Mouse (Mus musculus) forebrain, postnatal 0 days (tissue): ENCODE data around the gene Lsm10. TPM values are rescaled to one million over a fixed set of nuclear protein-coding genes. Genes with fewer than 3 reads are reported as not detected.
A peak's percentile ranks its signal among the peaks of the same experiment; 100 is the strongest.

Experiments
- ATAC-seq: fragments of 200-750 bp; cut with Nextera tagmentation; 2 replicates; pipeline ENCODE4 v1.8.0; 2017; ENCODE audit warnings: mild to moderate bottlenecking, moderate library complexity
- DNase-seq: peaks from one replicate; pipeline ENCODE4 v3.0.0-alpha.2; 2015
- H3K27ac ChIP-seq: fragments of 300-500 bp; sonication (generic); 2 replicates; pipeline ENCODE4 v1.5.1; 2014; ENCODE audit warnings: low read depth, mild to moderate bottlenecking, antibody characterized with exemption, low read length, moderate library complexity, mixed read lengths
- H3K27me3 ChIP-seq: fragments of 300-500 bp; sonication (generic); 2 replicates; pipeline ENCODE4 v1.6.1; 2014; ENCODE audit warnings: mild to moderate bottlenecking, low read length, mixed read lengths; ENCODE audit not compliant: insufficient read depth
- H3K36me3 ChIP-seq: fragments of 300-500 bp; sonication (generic); 2 replicates; pipeline ENCODE4 v1.6.1; 2014; ENCODE audit warnings: mild to moderate bottlenecking, moderate library complexity; ENCODE audit not compliant: insufficient read depth
- H3K4me1 ChIP-seq: fragments of 300-500 bp; sonication (generic); 2 replicates; pipeline ENCODE4 v1.6.1; 2014; ENCODE audit warnings: antibody characterized with exemption; ENCODE audit not compliant: insufficient read depth
- H3K4me2 ChIP-seq: fragments of 300-500 bp; sonication (generic); 2 replicates; pipeline ENCODE4 v1.6.1; 2014; ENCODE audit warnings: low read depth, mild to moderate bottlenecking, moderate library complexity
- H3K4me3 ChIP-seq: fragments of 300-500 bp; sonication (generic); 2 replicates; pipeline ENCODE4 v1.5.1; 2014; ENCODE audit warnings: low read depth, low read length, mixed read lengths
- H3K9ac ChIP-seq: fragments of 300-500 bp; sonication (generic); 2 replicates; pipeline ENCODE4 v1.6.1; 2014; ENCODE audit warnings: mild to moderate bottlenecking
- H3K9me3 ChIP-seq: fragments of 300-500 bp; sonication (generic); 2 replicates; pipeline ENCODE4 v1.6.1; 2016; ENCODE audit warnings: low read length
- CTCF ChIP-seq: sonication (generic); IDR thresholded peaks from 2 replicates; pipeline ENCODE4 v1.5.1; 2016; ENCODE audit warnings: antibody characterized with exemption, control low read depth, low read depth
- WGBS: fragments of 180-500 bp; shearing (Covaris S2); extraction: QIAGEN DNeasy Blood & Tissue Kit; methylation state at CpG from one replicate; pipeline ENCODE4 v1.1.7; 2014; 5-methylcytosine and 5-hydroxymethylcytosine counted together
- polyA plus RNA-seq: library from polyadenylated mRNA; unstranded; fragments of >200 nt; fragmentation: Nextera tagmentation; extraction: Ambion mirVana; gene quantifications from 2 replicates; pipeline ENCODE4 v1.2.1, GENCODE M21; 2015
- total RNA-seq: library from RNA; depleted of rRNA; stranded (reverse); fragments of >200 nt; gene quantifications from 2 replicates; pipeline ENCODE4 v1.2.3, GENCODE M21; 2014; rRNA removed

The Lsm10 gene
- total and polyA plus RNA-seq, 2 experiments from 2014 or later, result 37.1 to 59.5 TPM

DNA sequence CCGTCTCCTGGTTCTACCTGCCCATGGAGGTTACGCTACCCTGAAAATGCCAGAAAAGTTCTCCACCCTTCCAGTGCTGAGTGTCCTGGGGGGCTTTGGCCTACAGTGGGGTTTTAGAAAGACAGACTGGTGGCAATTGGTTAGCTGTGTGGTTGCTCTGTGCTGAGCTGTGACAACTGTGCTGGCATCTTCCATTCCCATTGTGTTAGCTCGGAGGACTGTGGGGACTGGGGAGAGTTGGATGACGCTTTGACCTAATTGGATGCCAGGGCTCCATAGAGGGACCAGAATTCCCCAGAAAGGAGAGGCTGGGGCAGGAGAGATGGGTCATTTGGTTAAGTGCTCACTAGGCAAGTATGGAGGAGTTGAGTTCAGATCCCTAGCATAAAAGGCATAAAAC is 37.8 kb downstream of the Lsm10 start:
- H3K9ac ChIP-seq, result no peak overlapping the region
- ATAC-seq (no peak), DNase-seq (no peak)
- H3K36me3 ChIP-seq, result peaks cover 53% of the 10 kb centered on the region
- no peak overlapping the region for H3K4me3 ChIP-seq
- H3K27me3 ChIP-seq, result no peaks in the 10 kb centered on the region
- TF ChIP-seq CTCF, result no peak
- H3K9me3 ChIP-seq, result no peaks in the 10 kb centered on the region
- H3K4me2 ChIP-seq, result no peak overlapping the region
- no peak overlapping the region for H3K27ac ChIP-seq
- 90% methylated on average over 4 of the region's 4 CpGs for WGBS
- H3K4me1 ChIP-seq, result peaks cover 3% of the 10 kb centered on the region; the same call in 1 of the 2 replicates

GRCm38 (mm10) chr4:126134639-126135038 is 38.2 kb downstream of the Lsm10 start:
- DNase-seq, result no peak
- H3K9me3 ChIP-seq, result no peaks in the 10 kb centered on the region
- no peak for TF ChIP-seq CTCF
- no peak overlapping the region for H3K4me2 ChIP-seq
- no peak overlapping the region for H3K9ac ChIP-seq
- peaks cover 54% of the 10 kb centered on the region for H3K36me3 ChIP-seq
- no peaks in the 10 kb centered on the region for H3K27me3 ChIP-seq
- ATAC-seq, result no peak
- H3K27ac ChIP-seq, result no peak overlapping the region
- no peak overlapping the region for H3K4me3 ChIP-seq
- H3K4me1 ChIP-seq, result peaks cover 3% of the 10 kb centered on the region; the same call in 1 of the 2 replicates
- WGBS, result 77% methylated on average over 4 of the region's 4 CpGs

DNA sequence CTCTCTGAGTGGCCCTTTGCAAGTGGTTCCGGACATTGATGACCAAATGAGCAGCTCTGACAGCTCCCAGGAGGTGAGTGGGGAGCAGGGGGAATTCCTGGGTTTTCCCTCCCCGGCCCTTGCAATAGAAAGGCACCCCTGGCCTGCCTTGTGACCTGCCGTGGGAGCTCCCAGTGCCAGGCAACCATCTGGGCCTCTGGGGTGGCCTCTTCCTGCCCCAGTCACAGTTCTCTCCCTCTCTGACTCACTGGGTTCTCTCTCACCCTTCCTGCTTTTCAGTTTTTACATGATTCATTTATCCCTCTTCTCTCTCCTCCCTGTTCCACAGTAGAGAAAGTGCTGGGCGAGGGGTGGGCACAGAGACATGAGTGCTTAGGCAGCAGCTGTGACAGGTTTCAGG is 41.4 kb downstream of the Lsm10 start:
- H3K4me3 ChIP-seq, result no peak overlapping the region
- no peaks in the 10 kb centered on the region for H3K27me3 ChIP-seq
- ATAC-seq, result no peak
- H3K4me1 ChIP-seq, result no peaks in the 10 kb centered on the region
- TF ChIP-seq CTCF, result no peak
- WGBS, result 88% methylated on average over 4 of the region's 4 CpGs
- H3K27ac ChIP-seq, result no peak overlapping the region
- no peaks in the 10 kb centered on the region for H3K9me3 ChIP-seq
- no peak overlapping the region for H3K9ac ChIP-seq
- H3K36me3 ChIP-seq, result peaks cover 45% of the 10 kb centered on the region
- DNase-seq, result no peak
- no peak overlapping the region for H3K4me2 ChIP-seq

DNA sequence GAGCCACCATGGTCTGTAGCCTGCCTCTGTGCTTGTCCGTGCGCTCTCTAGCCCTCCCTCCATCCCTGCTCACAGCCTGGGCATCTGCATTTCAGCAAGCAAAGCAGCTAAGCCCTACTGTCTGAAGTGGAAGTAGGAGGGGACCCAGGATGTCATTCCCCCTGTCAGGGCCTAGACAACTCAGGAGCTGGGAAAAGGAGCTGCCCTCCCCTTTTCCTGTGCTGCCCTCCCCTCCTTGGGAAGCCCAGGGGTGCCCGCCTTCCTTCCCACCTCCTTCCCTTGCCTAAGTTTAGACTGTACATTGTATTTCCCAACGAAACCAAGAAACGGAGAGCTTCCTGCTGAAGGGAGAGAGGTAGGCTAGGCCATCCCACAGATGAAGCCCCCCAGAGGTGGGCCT is 44.6 kb downstream of the Lsm10 start:
- 85% methylated on average over 5 of the region's 5 CpGs for WGBS
- TF ChIP-seq CTCF, result no peak
- Histone ChIP-seq H3K36me3 (peaks cover 35% of the 10 kb centered on the region), H3K4me1 (no peaks in the 10 kb centered on the region), H3K27ac (no peak overlapping the region), H3K9me3 (no peaks in the 10 kb centered on the region), H3K9ac (no peak overlapping the region), H3K4me2 (no peak overlapping the region), H3K4me3 (no peak overlapping the region), H3K27me3 (no peaks in the 10 kb centered on the region)
- ATAC-seq (no peak), DNase-seq (no peak)

DNA sequence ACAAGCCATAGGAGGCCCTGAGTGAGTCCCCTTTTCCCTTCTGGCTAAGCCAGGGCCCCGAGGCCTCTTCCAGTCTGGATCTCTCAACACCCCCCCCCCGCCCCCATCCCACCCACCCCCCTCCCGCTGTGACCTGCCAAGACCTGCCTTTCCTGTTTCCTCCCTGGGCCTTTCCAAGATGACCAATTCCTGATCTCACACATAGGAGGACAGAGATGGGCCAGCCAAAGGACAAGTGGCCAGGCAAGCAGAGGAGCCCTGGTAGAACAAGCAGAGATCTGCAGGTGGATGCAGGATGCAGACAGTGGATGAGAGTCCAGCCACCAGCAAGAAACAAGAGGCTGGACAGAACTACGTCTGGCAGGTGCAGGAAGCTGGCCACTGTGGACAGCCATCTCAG is 49.0 kb downstream of the Lsm10 start:
- ATAC-seq (no peak), DNase-seq (no peak)
- no peak for TF ChIP-seq CTCF
- no peak overlapping the region for H3K9ac ChIP-seq
- H3K4me2 ChIP-seq, result no peak overlapping the region
- no peaks in the 10 kb centered on the region for H3K36me3 ChIP-seq
- no peak overlapping the region for H3K4me3 ChIP-seq
- H3K27me3 ChIP-seq, result peaks cover 28% of the 10 kb centered on the region
- H3K9me3 ChIP-seq, result no peaks in the 10 kb centered on the region
- peaks cover 2% of the 10 kb centered on the region; the same call in 1 of the 2 replicates for H3K4me1 ChIP-seq
- 52% methylated on average over 4 of the region's 4 CpGs for WGBS
- no peak overlapping the region for H3K27ac ChIP-seq

- TF ChIP-seq CTCF, result no peak
- ATAC-seq (no peak), DNase-seq (no peak)
- Histone ChIP-seq H3K4me3 (no peak overlapping the region), H3K9me3 (no peaks in the 10 kb centered on the region), H3K4me2 (no peak overlapping the region), H3K27me3 (peaks cover 30% of the 10 kb centered on the region), H3K27ac (no peak overlapping the region), H3K9ac (no peak overlapping the region), H3K4me1 (peaks cover 2% of the 10 kb centered on the region; the same call in 1 of the 2 replicates), H3K36me3 (no peaks in the 10 kb centered on the region)
- 58% methylated on average over 9 of the region's 9 CpGs for WGBS
Observed at GRCm38 (mm10) chr4:126146974-126147532, 50.6 kb downstream of the Lsm10 start.

- Histone ChIP-seq H3K27me3 (peaks cover 30% of the 10 kb centered on the region), H3K36me3 (no peaks in the 10 kb centered on the region), H3K4me3 (peak within 1 kb of the TSS; percentile 46), H3K4me2 (peak within 1 kb of the TSS; percentile 77), H3K27ac (no peak within 1 kb of the TSS), H3K4me1 (peaks cover 2% of the 10 kb centered on the region; the same call in 1 of the 2 replicates), H3K9ac (peak within 1 kb of the TSS; percentile 46), H3K9me3 (no peaks in the 10 kb centered on the region)
- 8% methylated on average over 24 of the region's 24 CpGs for WGBS
- DNase-seq (no peak), ATAC-seq (no peak)
- no peak for TF ChIP-seq CTCF
Observed at GRCm38 (mm10) chr4:126147533-126148160, 51.2 kb downstream of the Lsm10 start, which contains the start of gene Eva1b. Gene Eva1b, plus strand, starts transcription at chr4:126147744.

Other genes starting within 250 kb of the Lsm10 start
- gene Csf3r, start 72.1 kb upstream of the Lsm10 start, total RNA-seq, result 0.43 and 1.3 TPM in 2 replicates
- 0.38 and 0.77 TPM in 2 replicates for gene Csf3r, start 72.1 kb upstream of the Lsm10 start, polyA plus RNA-seq
- gene Mrps15, start 49.7 kb upstream of the Lsm10 start, total RNA-seq, result 52.1 and 58.2 TPM in 2 replicates
- 116 and 120 TPM in 2 replicates for gene Mrps15, start 49.7 kb upstream of the Lsm10 start, polyA plus RNA-seq
- gene Oscp1, start 38.1 kb upstream of the Lsm10 start, total RNA-seq, result 30.8 and 32.8 TPM in 2 replicates
- 37.4 and 43.7 TPM in 2 replicates for gene Oscp1, start 38.1 kb upstream of the Lsm10 start, polyA plus RNA-seq
- gene Stk40, start 7.3 kb downstream of the Lsm10 start, total RNA-seq, result 11.7 and 19.6 TPM in 2 replicates
- gene Stk40, start 7.3 kb downstream of the Lsm10 start, polyA plus RNA-seq, result 13.3 and 14.9 TPM in 2 replicates
- gene Eva1b, start 51.1 kb downstream of the Lsm10 start, total RNA-seq, result 12.9 and 14.4 TPM in 2 replicates
- 10.6 and 12.6 TPM in 2 replicates for gene Eva1b, start 51.1 kb downstream of the Lsm10 start, polyA plus RNA-seq
- 1.0 and 2.1 TPM in 2 replicates for gene Sh3d21, start 66.9 kb downstream of the Lsm10 start, total RNA-seq
- gene Sh3d21, start 66.9 kb downstream of the Lsm10 start, polyA plus RNA-seq, result 1.4 and 1.7 TPM in 2 replicates
- 113 and 165 TPM in 2 replicates for gene Thrap3, start 106.1 kb downstream of the Lsm10 start, total RNA-seq
- 92.4 and 111 TPM in 2 replicates for gene Thrap3, start 106.1 kb downstream of the Lsm10 start, polyA plus RNA-seq
- gene Map7d1, start 159.7 kb downstream of the Lsm10 start, total RNA-seq, result 105 and 115 TPM in 2 replicates
- 63.6 and 71.1 TPM in 2 replicates for gene Map7d1, start 159.7 kb downstream of the Lsm10 start, polyA plus RNA-seq
- 143 TPM in 2 replicates for gene Trappc3, start 165.7 kb downstream of the Lsm10 start, total RNA-seq
- 199 and 202 TPM in 2 replicates for gene Trappc3, start 165.7 kb downstream of the Lsm10 start, polyA plus RNA-seq
- gene Col8a2, start 190.2 kb downstream of the Lsm10 start, total RNA-seq, result 6.5 and 11.6 TPM in 2 replicates
- gene Col8a2, start 190.2 kb downstream of the Lsm10 start, polyA plus RNA-seq, result 2.5 and 3.0 TPM in 2 replicates
- gene Adprhl2, start 225.1 kb downstream of the Lsm10 start, total RNA-seq, result 72.1 and 74.8 TPM in 2 replicates
- gene Adprhl2, start 225.1 kb downstream of the Lsm10 start, polyA plus RNA-seq, result 77.8 and 83.3 TPM in 2 replicates
- 2.1 and 3.4 TPM in 2 replicates for gene Tekt2, start 229.1 kb downstream of the Lsm10 start, total RNA-seq
- gene Tekt2, start 229.1 kb downstream of the Lsm10 start, polyA plus RNA-seq, result 9.7 and 16.3 TPM in 2 replicates